Mouse (Mus musculus): ENCODE measurements around the gene Smc3.

GRCm38 (mm10) chr19:53648056-53648455 is 47.9 kb downstream of the Smc3 start:
- TF ChIP-seq CTCF (IDR thresholded peaks at IDR 0.05; ENCODE audit: low read depth) (no peak), EP300 (IDR thresholded peaks at IDR 0.05; ENCODE audit: low read depth) (no peak)
